Mouse (Mus musculus): ENCODE results near the gene Piezo1. TPM values are rescaled to one million over a fixed set of nuclear protein-coding genes. Genes with fewer than 3 reads are reported as not detected.

Gene Piezo1
- polyA plus RNA-seq, 1 experiment from 2014 or later = 3.4 TPM

GRCm38 (mm10) chr8:122558671-122559349, 7.7 kb upstream of the Piezo1 start:
- Histone ChIP-seq H3K4me2 (ENCODE audit: low read depth, low read length) (no peak overlapping the region), H3K9ac (replicated peaks) (no peak overlapping the region), H3K27me3 (ENCODE audit: insufficient read depth, low read length) (no peaks in the 10 kb centered on the region), H3K27ac (ENCODE audit: low read depth) (no peak overlapping the region; the same call in 1 of the 2 replicates), H3K36me3 (replicated peaks; ENCODE audit: insufficient read depth, low read length) (no peaks in the 10 kb centered on the region), H3K9me3 (ENCODE audit: low read length) (no peaks in the 10 kb centered on the region), H3K4me3 (ENCODE audit: low read depth, low read length) (no peak overlapping the region), H3K4me1 (ENCODE audit: insufficient read depth) (peaks cover 24% of the 10 kb centered on the region)
- 36% methylated on average over 12 of the region's 12 CpGs for WGBS (ENCODE audit: insufficient replicate concordance)
- DNase-seq (peak; percentile 34), ATAC-seq (no peak)
- TF ChIP-seq EP300 (IDR thresholded peaks at IDR 0.05; ENCODE audit: low read depth) (no peak), CTCF (IDR thresholded peaks at IDR 0.05; ENCODE audit: low read depth) (peak; percentile 48)

- H3K4me2 ChIP-seq (ENCODE audit: low read depth, low read length) = peak overlapping the region; percentile 62
Observed at GRCm38 (mm10) chr8:122557248-122558038, 6.3 kb upstream of the Piezo1 start.

DNA sequence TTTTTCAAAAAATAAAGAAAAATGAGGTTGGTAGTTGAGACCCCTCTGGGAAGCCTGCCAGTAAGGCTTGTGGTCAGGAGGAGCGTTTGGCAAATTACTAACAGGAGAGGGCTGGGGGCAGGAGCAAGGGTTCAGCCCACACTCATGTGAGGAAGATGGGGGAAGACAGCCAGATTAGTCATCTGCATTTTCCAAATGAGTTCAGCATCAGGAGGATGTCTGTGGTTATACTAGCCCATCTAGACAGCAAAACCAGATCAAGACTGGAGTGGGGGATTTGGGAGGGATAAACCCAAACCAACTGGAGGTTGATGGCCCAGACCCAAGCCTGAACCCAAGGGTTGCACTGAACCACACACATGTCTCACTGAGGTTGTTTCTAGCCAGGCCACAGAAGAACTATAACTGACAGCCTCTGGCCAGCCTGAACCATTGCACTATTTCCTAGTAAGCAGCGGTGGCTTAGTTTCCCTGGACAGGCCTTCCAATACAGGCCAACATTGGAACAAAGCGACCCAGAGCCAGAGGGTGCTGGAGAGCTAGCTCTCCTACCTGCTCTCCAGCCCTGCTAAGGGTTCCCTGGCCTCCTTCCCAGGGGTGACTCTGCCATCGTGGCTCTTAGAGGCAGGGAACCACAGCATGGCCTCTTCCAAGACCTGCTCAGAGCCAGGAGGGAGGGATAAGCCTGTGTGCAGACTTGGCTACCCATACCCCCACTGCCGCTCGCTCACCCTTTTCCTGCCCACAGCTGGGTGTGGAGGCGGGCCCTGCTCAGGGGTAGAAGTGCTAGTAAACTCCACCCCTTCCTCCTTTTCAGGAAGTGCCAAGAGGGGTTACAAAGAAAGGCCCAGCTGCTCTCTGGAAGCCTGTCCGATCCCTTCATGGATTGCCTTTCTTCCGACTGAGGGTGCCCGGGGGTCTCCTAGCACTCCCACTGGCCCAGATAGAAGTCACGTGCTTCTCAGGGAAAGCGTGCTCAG, 5.2 kb upstream of the Piezo1 start:
- Histone ChIP-seq H3K9me3 (ENCODE audit: low read length) (no peaks in the 10 kb centered on the region), H3K9ac (replicated peaks) (peak overlapping the region; percentile 63), H3K4me1 (ENCODE audit: insufficient read depth) (peaks cover 24% of the 10 kb centered on the region), H3K4me3 (ENCODE audit: low read depth, low read length) (peak overlapping the region; percentile 9; the same call in 1 of the 2 replicates), H3K27me3 (ENCODE audit: insufficient read depth, low read length) (no peaks in the 10 kb centered on the region), H3K27ac (ENCODE audit: low read depth) (peak overlapping the region; percentile 78), H3K36me3 (replicated peaks; ENCODE audit: insufficient read depth, low read length) (no peaks in the 10 kb centered on the region), H3K4me2 (ENCODE audit: low read depth, low read length) (peak overlapping the region; percentile 62)
- ATAC-seq (peak; percentile 70), DNase-seq (peak; percentile 70)
- TF ChIP-seq EP300 (IDR thresholded peaks at IDR 0.05; ENCODE audit: low read depth) (no peak), CTCF (IDR thresholded peaks at IDR 0.05; ENCODE audit: low read depth) (no peak)
- WGBS (ENCODE audit: insufficient replicate concordance) = 27% methylated on average over 12 of the region's 12 CpGs

More at GRCm38 (mm10) chr8:122557248-122558038, 6.3 kb upstream of the Piezo1 start:
- 28% methylated on average over 10 of the region's 10 CpGs for WGBS (ENCODE audit: insufficient replicate concordance)
- ATAC-seq = peak; percentile 18; the same call in 1 of the 2 replicates
- Histone ChIP-seq H3K27me3 (ENCODE audit: insufficient read depth, low read length) (no peaks in the 10 kb centered on the region), H3K36me3 (replicated peaks; ENCODE audit: insufficient read depth, low read length) (no peaks in the 10 kb centered on the region), H3K4me3 (ENCODE audit: low read depth, low read length) (no peak overlapping the region), H3K9ac (replicated peaks) (0 out of 2 replicates have a peak overlapping the region, but pooled peaks have one; percentile 4), H3K4me1 (ENCODE audit: insufficient read depth) (peaks cover 24% of the 10 kb centered on the region), H3K27ac (ENCODE audit: low read depth) (peak overlapping the region; percentile 78), H3K9me3 (ENCODE audit: low read length) (no peaks in the 10 kb centered on the region)
- no peak for DNase-seq
- TF ChIP-seq EP300 (IDR thresholded peaks at IDR 0.05; ENCODE audit: low read depth) (no peak), CTCF (IDR thresholded peaks at IDR 0.05; ENCODE audit: low read depth) (no peak)

DNA sequence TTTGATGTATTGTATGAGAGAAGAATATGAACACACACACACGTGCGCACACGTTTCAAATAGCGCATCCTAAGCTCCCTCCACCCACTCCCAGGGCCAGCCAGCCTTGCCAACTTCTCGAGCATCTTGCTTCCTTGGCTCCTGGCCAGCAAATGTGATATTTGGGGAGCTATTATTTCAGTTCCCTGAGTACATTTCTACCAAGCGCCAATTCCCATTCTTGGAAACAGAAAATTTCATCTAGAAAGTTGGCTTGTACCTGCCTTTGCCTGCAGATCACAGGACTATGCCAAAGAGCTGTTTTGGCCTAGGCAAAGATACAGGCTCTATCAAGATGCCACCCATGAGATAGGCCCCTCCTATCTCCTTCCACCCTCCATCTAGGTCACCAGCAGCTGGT, 3.7 kb upstream of the Piezo1 start:
- peaks cover 25% of the 10 kb centered on the region for H3K4me1 ChIP-seq (ENCODE audit: insufficient read depth)
- DNase-seq = no peak
- WGBS (ENCODE audit: insufficient replicate concordance) = 77% methylated on average over 6 of the region's 6 CpGs

DNA sequence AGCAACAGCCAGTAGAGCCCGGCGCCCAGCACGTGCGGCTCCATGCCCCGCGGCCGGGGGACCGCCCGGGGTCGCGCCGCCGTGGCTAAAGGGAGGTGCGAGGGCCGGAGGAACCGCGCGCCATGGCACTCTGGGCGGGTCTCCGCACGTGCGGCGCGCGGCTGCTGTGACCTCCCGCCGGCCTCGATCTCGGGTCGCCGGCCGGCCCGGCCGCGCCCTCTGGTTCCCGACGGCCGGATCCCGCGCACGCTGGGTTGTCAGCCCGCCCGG, 199 bp downstream of the Piezo1 start:
- peak; percentile 32 for ATAC-seq
- peak overlapping the region; percentile 89 for H3K27ac ChIP-seq (ENCODE audit: low read depth)
- peaks cover 39% of the 10 kb centered on the region for H3K4me1 ChIP-seq (ENCODE audit: insufficient read depth)
- peak overlapping the region; percentile 91 for H3K4me3 ChIP-seq (ENCODE audit: low read depth, low read length)
- H3K27me3 ChIP-seq (ENCODE audit: insufficient read depth, low read length) = no peaks in the 10 kb centered on the region
- no peak for DNase-seq
- H3K9ac ChIP-seq (replicated peaks) = peak overlapping the region; percentile 87
- 0% methylated on average over 23 of the region's 43 CpGs for WGBS (ENCODE audit: insufficient replicate concordance)
- H3K9me3 ChIP-seq (ENCODE audit: low read length) = no peaks in the 10 kb centered on the region
- H3K4me2 ChIP-seq (ENCODE audit: low read depth, low read length) = peak overlapping the region; percentile 96
- no peaks in the 10 kb centered on the region for H3K36me3 ChIP-seq (replicated peaks; ENCODE audit: insufficient read depth, low read length)
- TF ChIP-seq CTCF (IDR thresholded peaks at IDR 0.05; ENCODE audit: low read depth) (no peak), EP300 (IDR thresholded peaks at IDR 0.05; ENCODE audit: low read depth) (no peak)

More for the DNA sequence above, 3.7 kb upstream of the Piezo1 start:
- no peak for ATAC-seq
- H3K9ac ChIP-seq (replicated peaks) = no peak overlapping the region
- H3K27me3 ChIP-seq (ENCODE audit: insufficient read depth, low read length) = no peaks in the 10 kb centered on the region
- no peak overlapping the region for H3K4me2 ChIP-seq (ENCODE audit: low read depth, low read length)
- no peaks in the 10 kb centered on the region for H3K36me3 ChIP-seq (replicated peaks; ENCODE audit: insufficient read depth, low read length)
- no peak overlapping the region for H3K27ac ChIP-seq (ENCODE audit: low read depth)
- TF ChIP-seq CTCF (IDR thresholded peaks at IDR 0.05; ENCODE audit: low read depth) (no peak), EP300 (IDR thresholded peaks at IDR 0.05; ENCODE audit: low read depth) (no peak)
- no peak overlapping the region for H3K4me3 ChIP-seq (ENCODE audit: low read depth, low read length)
- no peaks in the 10 kb centered on the region for H3K9me3 ChIP-seq (ENCODE audit: low read length)

Data from liver, postnatal 0 days (tissue).